Mouse (Mus musculus): ENCODE measurements around the gene Mdm2.

Mdm2 gene

DNA sequence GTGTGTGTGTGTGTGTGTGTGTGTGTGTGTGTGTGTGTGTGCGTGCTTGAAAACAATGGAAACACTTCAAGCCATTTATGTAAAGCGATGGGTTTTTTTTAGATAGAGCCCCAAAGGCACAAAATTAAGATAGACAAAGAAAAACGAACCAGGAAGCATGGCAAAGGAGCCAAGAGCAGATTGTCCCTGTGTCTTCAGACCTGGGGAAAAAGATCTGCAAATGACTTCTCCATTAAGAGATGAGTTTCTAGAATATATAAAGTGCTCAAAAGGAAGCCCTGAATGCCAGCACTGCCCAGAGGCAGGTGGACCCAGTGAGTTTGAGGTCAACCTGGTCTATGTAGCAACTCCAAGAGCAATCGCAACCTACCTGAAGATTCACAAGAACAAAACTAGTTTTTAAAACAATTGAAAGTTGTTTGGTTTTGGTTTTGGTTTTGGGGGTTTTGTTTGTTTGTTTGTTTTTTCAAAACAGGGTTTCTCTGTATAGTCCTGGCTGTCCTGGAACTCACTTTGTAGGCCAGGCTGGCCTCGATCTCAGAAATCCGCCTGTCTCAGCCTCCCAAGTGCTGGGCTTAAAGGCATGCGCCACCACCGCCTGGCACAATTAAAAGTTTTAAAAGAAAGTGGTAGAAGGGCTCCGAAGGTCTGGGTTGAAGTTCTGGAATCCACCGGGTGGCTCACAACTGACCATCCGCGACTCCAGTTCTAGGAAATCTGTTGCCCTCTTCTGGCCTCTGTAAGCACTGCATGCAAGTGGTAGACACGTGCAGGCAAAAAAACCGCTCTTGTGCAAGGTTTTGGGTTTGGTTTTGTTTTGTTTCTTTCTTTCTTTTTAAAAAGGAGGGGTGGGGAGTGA is 28.3 kb downstream of the Mdm2 start:
- DNase-seq (ENCODE audit: low spot score): no peak

DNA sequence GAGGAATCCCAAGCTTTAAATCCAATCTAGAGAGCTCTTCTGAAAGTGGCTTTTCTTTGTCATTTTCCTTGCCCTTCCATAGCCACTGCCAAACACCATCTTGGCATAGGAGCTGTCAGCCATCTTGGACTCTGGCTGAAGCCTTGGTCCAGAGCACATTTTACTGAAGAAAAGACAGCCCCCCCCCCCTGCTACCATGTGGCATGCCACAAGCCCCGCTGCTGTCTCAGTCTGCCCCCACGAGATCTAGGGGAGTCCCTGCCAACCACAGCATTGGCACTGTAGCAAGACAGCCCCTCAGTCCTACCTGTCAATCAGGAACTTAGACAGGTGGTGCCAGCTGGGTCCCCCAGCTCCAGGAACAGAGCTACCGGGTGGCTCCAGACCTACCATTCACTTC is 29.0 kb downstream of the Mdm2 start:
- no peak for DNase-seq (ENCODE audit: low spot score)

DNA sequence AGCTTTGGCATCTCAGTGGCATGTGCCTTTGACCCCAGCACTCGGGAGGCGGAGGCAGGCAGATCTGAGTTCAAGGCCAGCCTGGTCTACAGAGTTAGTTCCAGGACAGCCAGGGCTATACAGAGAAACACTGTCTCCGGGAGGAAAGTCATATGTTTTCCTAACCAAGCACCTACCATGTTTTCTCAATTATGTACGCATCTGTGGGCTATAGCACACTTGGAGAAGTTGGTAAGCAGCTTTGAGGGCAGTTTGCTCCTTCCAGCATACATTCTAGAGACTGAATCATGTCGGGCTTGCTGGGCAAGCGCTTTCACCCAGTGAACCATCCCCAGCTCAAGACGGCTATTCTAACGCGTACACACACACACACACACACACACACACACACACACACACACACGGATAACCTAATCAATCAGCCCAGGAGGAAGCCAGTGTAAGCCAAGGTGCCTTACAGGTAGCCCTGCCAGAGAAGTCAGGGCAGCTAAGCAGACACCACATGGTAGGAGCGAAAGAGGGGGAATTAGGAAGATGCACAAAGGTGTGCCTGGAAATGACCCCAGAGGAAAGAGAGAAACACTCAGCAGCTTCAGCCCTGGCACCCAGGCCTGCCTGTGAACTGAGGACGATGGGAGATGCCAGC is 29.6 kb downstream of the Mdm2 start:
- DNase-seq (ENCODE audit: low spot score): no peak

DNA sequence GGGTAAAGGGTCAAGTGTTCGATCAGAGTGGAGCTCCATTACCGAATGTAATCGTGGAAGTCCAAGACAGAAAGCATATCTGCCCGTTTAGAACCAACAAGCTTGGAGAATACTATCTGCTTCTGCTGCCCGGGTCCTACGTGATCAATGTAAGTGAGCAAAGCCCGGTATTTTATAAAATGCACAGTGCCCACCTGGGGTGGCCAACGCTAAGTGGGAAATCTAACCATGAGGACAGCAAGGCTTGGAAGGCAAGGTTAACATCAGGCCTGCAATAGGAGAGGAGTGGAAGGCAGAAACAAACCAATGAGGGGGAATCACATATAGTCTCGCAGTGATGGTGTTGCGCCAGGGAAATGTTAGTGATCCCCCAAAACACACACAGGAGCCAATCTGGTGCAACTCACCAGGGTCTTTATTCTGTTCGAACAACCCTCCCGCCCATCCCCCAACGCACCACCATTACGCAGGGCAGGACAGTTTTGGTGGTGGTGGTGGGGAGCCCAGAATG is 30.5 kb downstream of the Mdm2 start:
- DNase-seq (ENCODE audit: low spot score): no peak

DNA sequence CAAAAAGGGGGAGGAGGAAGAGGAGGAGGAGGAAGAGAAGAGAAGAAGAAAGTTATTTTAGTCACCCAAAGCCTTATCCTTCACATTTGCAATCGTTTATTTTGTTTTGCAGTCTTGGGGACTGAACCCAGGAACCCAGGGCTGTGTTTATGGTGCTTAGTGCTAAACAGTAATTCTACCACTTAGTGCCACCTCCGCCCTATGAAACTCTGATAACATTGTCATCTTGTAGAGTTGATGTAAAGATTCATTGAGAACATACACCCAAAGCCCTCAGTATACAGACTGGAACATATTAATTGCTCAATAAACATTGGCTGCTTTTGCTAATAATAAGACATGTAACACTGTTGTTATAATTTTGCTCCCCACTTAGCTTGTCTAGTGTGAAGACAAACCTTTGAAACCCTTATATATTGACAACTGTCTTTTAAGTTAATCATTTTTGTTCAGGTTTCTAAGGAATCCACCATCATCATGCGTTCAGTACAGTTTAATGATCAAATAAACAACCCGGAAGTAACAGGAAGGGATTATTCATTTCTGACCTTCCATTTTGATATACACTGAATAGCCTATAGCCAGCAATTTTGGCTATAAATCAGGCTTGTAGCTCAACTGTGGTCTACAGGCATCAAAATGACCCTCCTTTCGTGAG is 31.4 kb downstream of the Mdm2 start:
- DNase-seq (ENCODE audit: low spot score): no peak

DNA sequence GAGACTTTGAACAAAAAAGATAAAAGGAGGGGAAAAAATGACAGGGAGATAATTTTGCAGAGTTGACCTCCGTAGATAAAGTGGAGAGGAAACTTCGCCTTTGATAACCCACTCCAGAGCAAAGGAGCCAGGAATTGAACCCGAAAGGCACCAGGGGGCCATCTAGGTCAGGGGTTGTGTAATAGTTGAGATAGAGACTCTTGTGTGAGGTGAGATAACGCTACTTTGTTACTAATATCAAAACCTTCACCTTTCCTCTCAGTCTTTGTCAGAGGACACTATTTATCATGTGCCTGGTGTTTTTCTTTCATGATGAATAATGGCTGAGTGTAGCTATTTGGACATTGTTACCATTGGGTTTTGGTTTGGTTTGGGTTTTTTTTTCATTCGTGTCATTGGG is 32.2 kb downstream of the Mdm2 start:
- DNase-seq (ENCODE audit: low spot score): no peak

DNA sequence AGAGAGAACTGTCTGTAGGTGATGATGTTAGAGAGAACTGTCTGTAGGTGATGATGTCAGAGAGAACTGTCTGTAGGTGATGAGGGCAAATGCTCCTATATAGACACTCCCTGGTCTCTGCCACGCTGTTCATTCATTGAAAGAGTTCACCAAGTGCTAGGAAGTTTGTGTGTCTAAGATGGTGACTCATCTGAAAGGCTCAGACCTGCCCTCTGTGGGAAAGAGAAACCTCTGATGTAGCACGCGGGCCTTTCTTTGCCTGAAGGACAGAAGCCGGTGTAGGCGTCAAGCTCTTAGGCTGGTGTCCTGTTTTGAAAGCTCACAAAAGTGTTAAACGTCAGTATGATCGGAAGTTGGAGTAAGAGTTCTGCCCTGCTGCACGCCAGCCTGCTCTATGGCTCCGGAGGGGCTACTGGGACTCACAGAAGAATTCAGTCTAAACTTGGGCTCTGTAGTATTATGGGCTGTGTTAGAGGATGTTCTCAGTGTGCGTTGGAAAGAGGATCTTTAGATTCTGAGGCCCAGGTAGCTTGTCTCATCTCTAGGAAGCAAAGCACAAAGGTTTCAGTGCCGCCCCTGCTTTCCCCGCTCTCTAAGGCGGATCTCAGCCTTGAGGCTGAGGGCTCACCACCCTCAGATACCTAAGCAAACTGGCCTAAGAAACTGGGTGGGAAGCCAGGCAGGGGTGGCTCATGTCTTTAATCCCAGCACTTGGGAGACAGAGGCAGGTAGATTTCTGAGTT is 32.9 kb downstream of the Mdm2 start:
- no peak for DNase-seq (ENCODE audit: low spot score)

DNA sequence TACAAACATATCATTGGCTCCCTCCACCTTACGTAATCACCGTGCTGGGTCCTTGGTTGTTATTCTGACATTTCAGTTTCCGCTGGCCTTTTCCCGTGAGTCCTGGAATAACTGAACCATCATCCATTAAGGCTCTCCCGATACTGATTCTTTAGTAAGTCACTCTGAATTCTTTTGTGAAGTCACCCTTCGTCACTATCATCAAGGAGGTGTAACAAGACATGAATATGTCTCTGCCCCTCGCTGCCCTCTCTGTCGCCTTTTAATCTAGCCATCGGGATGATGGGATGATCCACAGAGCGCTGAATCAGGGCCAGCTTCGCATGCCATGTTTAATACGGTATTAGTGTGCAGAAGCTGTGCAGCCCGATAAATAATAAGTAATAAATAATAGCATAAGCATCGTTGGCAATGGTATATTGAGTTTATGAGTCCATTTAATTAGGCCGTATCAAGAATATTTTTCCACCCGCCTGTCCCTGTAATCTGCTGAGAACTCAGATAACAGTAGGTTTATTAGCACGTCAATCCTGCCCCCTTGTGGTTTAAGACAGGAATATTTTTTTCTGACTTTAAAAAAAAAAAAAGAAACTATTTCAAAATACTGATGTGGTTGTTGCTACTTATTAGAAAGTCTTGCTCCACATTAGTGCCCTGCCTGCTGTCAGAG is 33.8 kb downstream of the Mdm2 start:
- DNase-seq (ENCODE audit: low spot score): peak; percentile 44

DNA sequence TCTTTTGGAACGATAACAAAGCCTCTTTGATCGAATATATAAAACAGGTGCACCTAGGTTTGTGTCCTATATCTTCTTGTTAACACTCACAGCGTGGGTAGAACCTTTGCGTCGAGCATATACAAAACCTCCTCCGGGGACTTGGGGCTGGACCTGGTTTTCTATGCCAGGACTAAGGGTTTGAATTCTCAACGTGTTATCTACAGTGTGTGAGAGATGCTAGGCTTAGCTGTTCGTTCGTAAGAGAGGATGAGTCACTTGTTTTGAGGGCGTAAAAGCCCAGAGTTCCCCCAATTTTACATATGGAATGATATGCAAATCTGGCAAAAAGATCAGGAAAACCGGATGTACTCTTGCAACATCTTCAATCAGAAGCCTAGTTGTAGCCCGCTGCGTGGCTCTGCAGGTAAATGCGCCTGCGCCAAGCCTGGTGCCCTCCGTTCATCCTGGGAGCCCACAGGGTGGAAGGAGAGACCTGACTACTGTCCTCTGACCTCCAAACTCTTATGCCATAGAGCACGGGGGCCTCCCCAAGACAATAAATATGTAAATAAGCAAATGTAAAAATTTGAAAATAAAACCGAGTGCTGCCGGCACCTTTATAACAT is 34.4 kb downstream of the Mdm2 start:
- DNase-seq (ENCODE audit: low spot score): peak; percentile 51

DNA sequence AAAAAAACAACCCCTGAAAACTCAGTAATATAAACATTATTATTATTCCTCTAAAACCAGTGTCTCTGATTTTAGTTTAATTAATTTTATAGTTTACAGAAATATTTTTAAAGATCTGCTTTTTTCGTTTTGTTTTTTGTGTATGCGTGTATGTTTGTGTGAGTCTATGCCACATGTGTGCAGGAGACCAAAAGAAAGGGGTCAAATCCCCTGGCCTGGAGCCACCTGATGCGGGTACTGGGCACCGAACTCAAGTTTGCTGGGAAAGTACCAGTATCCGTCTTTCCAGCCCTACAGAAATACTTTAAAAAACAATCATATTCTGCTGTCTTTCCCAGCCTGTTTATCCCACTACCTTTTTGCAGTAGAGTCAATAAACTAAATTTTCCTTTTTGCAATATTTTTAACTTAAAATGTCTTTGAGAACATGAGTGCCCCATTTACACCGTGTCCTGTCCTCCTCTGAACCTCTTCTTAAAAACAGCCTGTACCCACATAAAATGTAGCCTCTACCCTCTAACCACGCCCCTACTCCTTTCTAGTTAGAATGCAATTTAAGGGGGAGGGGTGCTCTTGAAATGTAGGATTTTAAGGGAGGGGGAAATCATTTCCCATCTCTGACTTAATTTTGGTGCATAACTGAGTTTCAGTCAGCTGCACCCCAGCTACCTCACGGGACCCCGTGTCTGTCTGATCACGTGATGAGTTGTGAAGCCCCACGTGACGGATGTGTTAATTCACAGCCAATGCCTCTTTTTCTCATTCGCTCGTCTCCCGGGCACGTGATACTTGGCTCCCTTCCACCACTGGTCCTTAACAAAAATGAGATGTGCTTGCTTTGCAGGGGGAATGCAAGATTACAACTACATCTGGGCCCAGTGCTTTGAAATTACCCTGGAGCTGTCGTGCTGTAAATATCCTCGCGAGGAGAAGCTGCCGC is 35.2 kb downstream of the Mdm2 start:
- DNase-seq (ENCODE audit: low spot score): peak; percentile 77

DNA sequence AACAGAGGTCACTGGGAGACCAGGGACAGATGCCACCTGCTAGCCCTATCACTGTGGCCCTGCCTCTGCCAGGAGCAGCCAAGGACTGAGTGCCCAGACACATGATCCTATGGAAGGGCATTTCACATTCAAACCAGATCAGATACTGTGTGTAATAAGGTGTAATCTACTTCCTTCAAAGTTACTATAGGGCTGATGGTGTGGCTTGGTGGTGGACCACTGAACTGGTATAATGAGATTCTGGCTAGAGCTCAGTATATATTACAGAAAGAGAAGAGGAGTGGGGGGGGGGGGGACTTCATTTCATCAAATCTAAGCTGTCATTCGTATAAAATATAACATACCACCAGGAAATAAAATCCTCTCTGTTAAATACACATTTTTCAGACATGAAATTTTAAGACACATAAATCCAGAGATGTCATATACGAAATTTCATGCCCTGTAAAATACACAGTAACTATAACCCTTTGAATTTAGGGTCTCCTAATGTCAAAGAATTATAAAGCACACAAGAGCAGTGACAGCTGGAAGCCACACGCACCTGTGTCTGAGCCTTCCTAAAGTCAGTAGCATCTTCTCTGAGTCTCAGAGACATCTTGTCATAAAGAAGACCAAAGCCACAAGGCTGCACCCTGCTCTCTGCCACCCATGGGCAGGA is 36.1 kb downstream of the Mdm2 start:
- DNase-seq (ENCODE audit: low spot score): no peak

DNA sequence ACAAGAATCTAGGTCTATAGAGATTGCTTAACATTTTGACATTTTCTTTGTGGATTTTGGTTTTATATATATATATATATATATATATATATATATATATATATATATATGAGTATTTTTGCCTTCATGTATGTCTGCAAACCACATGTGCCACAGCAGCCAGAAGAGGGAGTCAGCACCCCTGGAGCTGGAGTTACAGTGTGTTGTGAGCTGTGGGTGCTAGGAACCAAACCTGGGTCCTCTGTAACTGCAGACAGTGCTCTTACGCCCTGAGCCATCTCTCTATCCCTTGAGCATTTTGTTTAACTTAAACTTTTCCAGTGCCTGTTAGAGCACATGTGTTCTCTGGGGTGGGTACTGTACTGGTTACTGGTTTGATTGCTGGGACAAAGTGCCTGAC is 36.6 kb downstream of the Mdm2 start:
- no peak for DNase-seq (ENCODE audit: low spot score)

DNA sequence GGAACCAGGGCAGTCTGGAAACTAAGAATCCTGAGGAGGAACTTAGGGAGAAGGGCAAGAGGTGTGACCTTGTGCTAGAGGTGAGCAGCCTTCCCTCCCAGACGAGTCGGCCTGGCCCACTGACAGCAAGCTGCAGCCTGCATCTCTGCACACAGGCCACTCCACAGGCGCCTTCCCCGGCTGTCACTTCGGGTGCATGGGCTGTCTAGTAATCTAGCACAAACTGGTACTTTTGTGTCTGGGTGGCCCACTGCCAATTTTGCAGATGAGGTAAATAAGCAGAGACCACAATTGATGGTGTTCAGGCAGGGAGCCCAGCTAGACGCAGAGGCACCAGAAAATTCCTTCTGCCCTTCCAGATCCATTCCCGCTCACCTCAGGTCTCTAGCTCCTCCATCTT is 37.9 kb downstream of the Mdm2 start:
- peak; percentile 56 for DNase-seq (ENCODE audit: low spot score)

DNA sequence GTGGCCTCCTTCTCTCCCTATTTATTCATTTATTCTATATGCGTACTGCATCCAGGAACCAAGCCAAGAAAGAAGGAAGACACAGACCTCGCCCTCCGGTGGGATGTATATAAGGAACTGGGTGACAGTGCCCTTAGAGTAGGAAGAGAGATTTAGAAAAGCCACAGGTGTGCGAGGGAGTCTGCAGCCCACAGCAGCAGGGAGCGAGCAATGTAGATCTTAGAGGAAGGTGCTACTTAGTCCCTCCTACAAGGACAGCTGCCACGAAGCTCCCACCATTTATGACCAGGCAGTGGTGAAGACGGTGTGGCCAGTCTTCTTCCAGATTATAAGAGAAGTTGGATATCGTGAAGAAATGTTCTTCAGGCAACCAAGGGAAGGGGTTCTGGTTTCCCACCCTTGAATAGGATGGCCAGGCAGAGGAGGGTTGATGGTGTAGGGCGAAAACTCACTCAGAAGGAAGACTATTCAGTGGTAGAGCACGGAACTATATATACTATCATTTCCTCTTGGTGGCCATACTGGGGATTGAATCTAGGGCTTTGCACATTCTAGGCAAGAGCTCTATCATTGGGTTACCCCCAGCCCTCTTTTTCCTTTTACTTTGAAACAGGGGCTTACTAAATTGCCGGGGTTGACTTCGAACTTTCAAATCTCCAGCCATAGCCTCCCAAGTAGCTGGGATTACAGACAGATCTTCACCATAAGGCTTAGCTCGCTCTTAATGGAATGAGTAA is 38.5 kb downstream of the Mdm2 start:
- DNase-seq (ENCODE audit: low spot score): no peak

DNA sequence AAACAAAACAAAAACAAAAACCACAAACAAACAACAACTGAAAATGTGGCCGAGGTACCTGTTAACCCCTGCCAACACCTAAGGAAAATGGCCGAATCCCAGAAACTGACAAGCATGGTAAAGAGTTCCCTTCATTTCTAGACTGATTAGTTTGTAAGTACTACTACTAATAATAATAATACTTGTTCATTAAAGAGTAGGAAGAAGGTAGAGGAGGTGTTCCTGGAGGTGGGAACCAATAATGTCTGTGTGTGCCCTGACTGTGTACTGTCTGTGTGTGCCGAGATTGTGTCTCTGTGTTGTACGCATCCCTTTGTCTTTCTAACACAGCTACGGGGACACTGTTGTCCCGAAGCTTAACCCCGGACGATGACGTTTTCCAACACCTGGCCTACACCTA is 39.3 kb downstream of the Mdm2 start:
- no peak for DNase-seq (ENCODE audit: low spot score)

DNA sequence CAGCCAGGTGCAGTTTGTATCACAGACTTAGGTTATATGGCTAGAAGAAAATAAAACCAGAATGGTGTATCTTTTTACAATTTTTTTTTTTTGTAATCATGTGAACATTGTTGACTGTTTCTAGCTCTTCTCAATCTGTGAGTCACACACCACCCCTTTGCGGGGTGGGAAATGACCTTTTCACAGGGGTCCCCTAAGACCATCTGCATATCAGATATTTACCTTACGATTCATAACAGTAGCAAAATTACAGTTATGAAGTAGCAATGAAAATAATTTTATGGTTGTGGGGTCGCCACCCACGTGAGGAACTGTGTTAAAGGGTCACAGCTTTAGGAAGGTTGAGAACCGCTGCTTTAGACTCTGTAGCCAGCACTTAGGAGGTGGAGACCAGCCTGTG is 39.8 kb downstream of the Mdm2 start:
- no peak for DNase-seq (ENCODE audit: low spot score)

DNA sequence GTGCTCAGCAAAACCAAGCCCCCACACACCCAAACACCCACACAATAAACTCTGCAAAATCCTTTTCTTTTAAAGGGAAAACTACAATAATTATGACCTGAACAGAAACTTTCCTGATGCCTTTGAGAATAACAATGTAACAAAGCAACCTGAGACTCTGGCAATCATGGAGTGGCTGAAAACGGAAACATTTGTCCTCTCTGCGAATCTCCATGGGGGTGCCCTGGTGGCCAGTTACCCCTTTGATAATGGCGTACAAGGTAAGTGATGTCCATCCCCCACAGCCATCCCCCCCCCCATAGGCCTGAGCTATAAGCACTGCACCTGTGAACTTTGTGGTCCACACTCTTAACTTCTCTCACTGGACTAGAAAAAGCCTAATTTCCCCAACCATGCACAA is 40.5 kb downstream of the Mdm2 start:
- DNase-seq (ENCODE audit: low spot score): no peak

DNA sequence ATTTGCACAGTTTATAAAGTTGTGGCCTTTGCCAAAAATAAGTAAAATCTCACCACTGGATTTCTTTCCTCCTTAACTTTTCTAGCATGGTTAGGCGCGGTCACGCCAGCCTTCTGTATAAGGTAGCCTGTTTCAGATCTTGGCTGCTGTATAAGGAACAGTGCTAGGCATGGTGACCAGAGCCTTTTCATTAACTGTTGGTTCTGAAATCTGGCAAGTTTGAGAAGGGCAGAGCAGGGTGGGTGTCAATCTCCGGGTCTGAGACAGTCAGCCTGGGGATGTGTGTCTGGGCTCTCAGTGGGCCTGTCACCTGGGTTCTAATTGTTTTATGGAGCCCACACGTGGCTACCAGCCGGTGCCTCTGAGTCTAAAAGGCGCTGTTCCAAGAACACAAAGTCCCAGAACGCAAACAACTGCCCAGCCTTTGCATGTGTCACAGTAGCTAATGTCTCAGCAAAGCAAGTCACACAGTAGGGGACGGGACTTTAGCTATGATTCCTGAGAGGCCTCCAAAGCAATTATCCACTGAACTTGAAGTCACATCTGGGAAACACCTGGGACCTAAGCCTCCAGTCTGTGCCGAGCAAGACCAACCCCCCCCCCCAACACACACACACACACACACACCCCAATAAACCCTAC is 41.0 kb downstream of the Mdm2 start:
- DNase-seq (ENCODE audit: low spot score): no peak
